Mouse (Mus musculus): Measurements from ENCODE around the gene Galnt17. TPM values are rescaled to one million over a fixed set of nuclear protein-coding genes. Genes with fewer than 3 reads are reported as not detected.
A peak's percentile ranks its signal among the peaks of the same experiment; 100 is the strongest.

Galnt17 gene
- total RNA-seq, 2 experiments from 2014 or later = 36.4 to 38.6 TPM

- intact Hi-C loops (cut with DNase I) = no loop called here
- Histone ChIP-seq H3K4me3 (no peak overlapping the region), H3K27ac (no peak overlapping the region)
- no peak; the same call in 1 of the 2 replicates for TF ChIP-seq CTCF (IDR thresholded peaks at IDR 0.05)
- no peak for DNase-seq (ENCODE audit: extremely low spot score in 1 of 2, low spot score in 2 of 2)
These were observed 68.5 kb downstream of the Galnt17 start for GRCm38 (mm10) chr5:131239813-131240212.

GRCm38 (mm10) chr5:131236906-131237305 lies 71.4 kb downstream of the Galnt17 start:
- Histone ChIP-seq H3K4me3 (no peak overlapping the region), H3K27ac (no peak overlapping the region)
- intact Hi-C loops (cut with DNase I) = no loop called here
- DNase-seq (ENCODE audit: extremely low spot score in 1 of 2, low spot score in 2 of 2) = no peak
- no peak for TF ChIP-seq CTCF (IDR thresholded peaks at IDR 0.05)

GRCm38 (mm10) chr5:131233828-131234227 lies 74.5 kb downstream of the Galnt17 start:
- intact Hi-C loops (cut with DNase I) = no loop called here
- Histone ChIP-seq H3K27ac (no peak overlapping the region), H3K4me3 (no peak overlapping the region)
- DNase-seq (ENCODE audit: extremely low spot score in 1 of 2, low spot score in 2 of 2) = no peak
- no peak for TF ChIP-seq CTCF (IDR thresholded peaks at IDR 0.05)

GRCm38 (mm10) chr5:131231060-131231459 lies 77.2 kb downstream of the Galnt17 start:
- no peak for DNase-seq (ENCODE audit: extremely low spot score in 1 of 2, low spot score in 2 of 2)
- Histone ChIP-seq H3K4me3 (no peak overlapping the region), H3K27ac (no peak overlapping the region)
- intact Hi-C loops (cut with DNase I) = no loop called here
- TF ChIP-seq CTCF (IDR thresholded peaks at IDR 0.05) = no peak

- no peak overlapping the region for H3K27ac ChIP-seq
- no peak for DNase-seq (ENCODE audit: extremely low spot score in 1 of 2, low spot score in 2 of 2)
- no peak overlapping the region for H3K4me3 ChIP-seq
- intact Hi-C loops (cut with DNase I) = loop anchor here (2.0 kb wide), 1 partner anchor 39 kb away; no protein-coding TSS in a partner anchor
- TF ChIP-seq CTCF (IDR thresholded peaks at IDR 0.05) = no peak
These were observed 78.6 kb downstream of the Galnt17 start for GRCm38 (mm10) chr5:131229744-131230143.

GRCm38 (mm10) chr5:131223416-131223815 lies 84.9 kb downstream of the Galnt17 start:
- TF ChIP-seq CTCF (IDR thresholded peaks at IDR 0.05) = no peak
- Histone ChIP-seq H3K4me3 (no peak overlapping the region), H3K27ac (no peak overlapping the region)
- no peak for DNase-seq (ENCODE audit: extremely low spot score in 1 of 2, low spot score in 2 of 2)
- intact Hi-C loops (cut with DNase I) = no loop called here

- TF ChIP-seq CTCF (IDR thresholded peaks at IDR 0.05) = no peak
- intact Hi-C loops (cut with DNase I) = no loop called here
- H3K4me3 ChIP-seq = no peak overlapping the region
- no peak overlapping the region for H3K27ac ChIP-seq
- no peak for DNase-seq (ENCODE audit: extremely low spot score in 1 of 2, low spot score in 2 of 2)
These were observed 85.6 kb downstream of the Galnt17 start for GRCm38 (mm10) chr5:131222498-131223244.

GRCm38 (mm10) chr5:131218221-131218620 lies 90.1 kb downstream of the Galnt17 start:
- no peak overlapping the region for H3K4me3 ChIP-seq
- no peak overlapping the region for H3K27ac ChIP-seq
- DNase-seq (ENCODE audit: extremely low spot score in 1 of 2, low spot score in 2 of 2) = no peak
- TF ChIP-seq CTCF (IDR thresholded peaks at IDR 0.05) = no peak
- intact Hi-C loops (cut with DNase I) = no loop called here

GRCm38 (mm10) chr5:131211618-131212017 lies 96.7 kb downstream of the Galnt17 start:
- H3K27ac ChIP-seq = no peak overlapping the region
- TF ChIP-seq CTCF (IDR thresholded peaks at IDR 0.05) = no peak
- no peak for DNase-seq (ENCODE audit: extremely low spot score in 1 of 2, low spot score in 2 of 2)
- intact Hi-C loops (cut with DNase I) = no loop called here
- no peak overlapping the region for H3K4me3 ChIP-seq

- intact Hi-C loops (cut with DNase I) = no loop called here
- no peak for TF ChIP-seq CTCF (IDR thresholded peaks at IDR 0.05)
- no peak for DNase-seq (ENCODE audit: extremely low spot score in 1 of 2, low spot score in 2 of 2)
- no peak overlapping the region for H3K4me3 ChIP-seq
- no peak overlapping the region for H3K27ac ChIP-seq
These were observed 107.2 kb downstream of the Galnt17 start for GRCm38 (mm10) chr5:131201146-131201545.

- TF ChIP-seq CTCF (IDR thresholded peaks at IDR 0.05) = no peak
- no peak for DNase-seq (ENCODE audit: extremely low spot score in 1 of 2, low spot score in 2 of 2)
- intact Hi-C loops (cut with DNase I) = no loop called here
- Histone ChIP-seq H3K27ac (no peak overlapping the region), H3K4me3 (no peak overlapping the region)
These were observed 116.0 kb downstream of the Galnt17 start for GRCm38 (mm10) chr5:131192311-131192710.

- Histone ChIP-seq H3K27ac (no peak overlapping the region), H3K4me3 (no peak overlapping the region)
- no peak for DNase-seq (ENCODE audit: extremely low spot score in 1 of 2, low spot score in 2 of 2)
- intact Hi-C loops (cut with DNase I) = loop anchor here (5.0 kb wide), 1 partner anchor 108 kb away; no protein-coding TSS in a partner anchor
- TF ChIP-seq CTCF (IDR thresholded peaks at IDR 0.05) = no peak
These were observed 123.7 kb downstream of the Galnt17 start for GRCm38 (mm10) chr5:131184566-131184965.

- DNase-seq (ENCODE audit: extremely low spot score in 1 of 2, low spot score in 2 of 2) = peak; percentile 28 to 37
- Histone ChIP-seq H3K27ac (peak overlapping the region; percentile 58; the same call in 1 of the 2 replicates), H3K4me3 (no peak overlapping the region)
- intact Hi-C loops (cut with DNase I) = loop anchor here (1.0 to 5.0 kb wide), 3 partner anchors 64 to 111 kb away; no protein-coding TSS in a partner anchor
- no peak for TF ChIP-seq CTCF (IDR thresholded peaks at IDR 0.05)
These were observed 127.1 kb downstream of the Galnt17 start for GRCm38 (mm10) chr5:131181231-131181630.
